Mouse (Mus musculus) hindbrain, embryonic 14.5 days (tissue): ENCODE results near the gene Itgad. TPM values are rescaled to one million over a fixed set of nuclear protein-coding genes. Genes with fewer than 3 reads are reported as not detected.

Source experiments
- polyA plus RNA-seq: library from polyadenylated mRNA; unstranded; fragments of >200 nt; fragmentation: Nextera tagmentation; extraction: Ambion mirVana; gene quantifications from 2 replicates; pipeline ENCODE4 v1.2.1, GENCODE M21; 2014

Gene Itgad
- polyA plus RNA-seq, 1 experiment from 2014 or later = not detected

Other genes starting within 250 kb of the Itgad start
- gene Kat8, start 241.9 kb upstream of the Itgad start, polyA plus RNA-seq = 42.1 and 46.0 TPM in 2 replicates
- gene Prss8, start 224.3 kb upstream of the Itgad start, polyA plus RNA-seq = 0.25 TPM in 2 replicates
- gene Prss36, start 207.7 kb upstream of the Itgad start, polyA plus RNA-seq = 13.1 and 14.2 TPM in 2 replicates
- gene Fus, start 186.9 kb upstream of the Itgad start, polyA plus RNA-seq = 39.0 and 44.2 TPM in 2 replicates
- 6.6 and 9.8 TPM in 2 replicates for gene Pycard, start 160.5 kb upstream of the Itgad start, polyA plus RNA-seq
- not detected in 2 replicates for gene Trim72, start 150.4 kb upstream of the Itgad start, polyA plus RNA-seq
- 0.60 and 0.88 TPM in 2 replicates for gene Itgam, start 91.7 kb upstream of the Itgad start, polyA plus RNA-seq
- not detected in 2 replicates for gene Gm49368, start 91.7 kb upstream of the Itgad start, polyA plus RNA-seq
- 0.09 TPM in 1 of 2 replicates, not detected in the other for gene Itgax, start 24.8 kb upstream of the Itgad start, polyA plus RNA-seq
- not detected in 2 replicates for gene Cox6a2, start 52.0 kb downstream of the Itgad start, polyA plus RNA-seq
- gene Armc5, start 83.0 kb downstream of the Itgad start, polyA plus RNA-seq = 9.1 and 10.7 TPM in 2 replicates
- gene 9130023H24Rik, start 83.7 kb downstream of the Itgad start, polyA plus RNA-seq = 7.4 and 8.7 TPM in 2 replicates
- 23.5 and 27.8 TPM in 2 replicates for gene Tgfb1i1, start 92.4 kb downstream of the Itgad start, polyA plus RNA-seq
- 0.23 TPM in 1 of 2 replicates, not detected in the other for gene Slc5a2, start 111.3 kb downstream of the Itgad start, polyA plus RNA-seq
- gene BC017158, start 143.8 kb downstream of the Itgad start, polyA plus RNA-seq = 23.6 and 23.9 TPM in 2 replicates